Mouse (Mus musculus) spleen, adult 2 months (tissue): ENCODE results near the gene Chl1. TPM values are rescaled to one million over a fixed set of nuclear protein-coding genes. Genes with fewer than 3 reads are reported as not detected.

Experiments used
- DNase-seq, 2 experiments: peaks; one replicate each; pipeline versions ENCODE4 v3.0.0 to v3.0.0-alpha.2; 2012 to 2021; ENCODE audit warnings: low spot score in 2 of 2, low read depth in 1 of 2
- H3K27ac ChIP-seq: fragments of 200-500 bp; 2 replicates; pipeline ENCODE4 v1.5.1; 2012; ENCODE audit warnings: low read length, inconsistent platforms; ENCODE audit not compliant: insufficient read depth
- H3K27me3 ChIP-seq: fragments of 200-500 bp; 2 replicates; pipeline ENCODE4 v1.6.1; 2012; ENCODE audit warnings: mild to moderate bottlenecking, moderate library complexity, low read length, inconsistent platforms; ENCODE audit not compliant: control insufficient read depth, insufficient read depth
- H3K36me3 ChIP-seq: fragments of 200-500 bp; 2 replicates; pipeline ENCODE4 v1.6.1; 2012; ENCODE audit warnings: mild to moderate bottlenecking, low read length, inconsistent platforms; ENCODE audit not compliant: control insufficient read depth, insufficient read depth
- H3K4me1 ChIP-seq: fragments of 200-500 bp; 2 replicates; pipeline ENCODE4 v1.6.1; 2011; ENCODE audit warnings: inconsistent platforms; ENCODE audit not compliant: control insufficient read depth, insufficient read depth, insufficient read length
- H3K4me3 ChIP-seq: fragments of 200-500 bp; 2 replicates; pipeline ENCODE4 v1.5.1; 2011; ENCODE audit warnings: mild to moderate bottlenecking, inconsistent platforms; ENCODE audit not compliant: insufficient read depth, insufficient read length; ENCODE audit errors: extremely low read depth
- CTCF ChIP-seq: fragments of 200-500 bp; IDR thresholded peaks from 2 replicates; pipeline ENCODE4 v1.5.1; 2011; ENCODE audit warnings: mild to moderate bottlenecking, inconsistent platforms; ENCODE audit not compliant: insufficient read depth, insufficient read length, insufficient replicate concordance; ENCODE audit errors: extremely low read depth
- POLR2A ChIP-seq: fragments of 200-500 bp; IDR thresholded peaks from 2 replicates; pipeline ENCODE4 v1.6.1; 2011; ENCODE audit warnings: low read depth, low read length, inconsistent platforms
- WGBS: fragments of 180-500 bp; shearing (Covaris S2); methylation state at CpG from one replicate; pipeline ENCODE4 v1.1.7; 2018; 5-methylcytosine and 5-hydroxymethylcytosine counted together
- polyA plus RNA-seq: library from polyadenylated mRNA; depleted of rRNA; stranded (reverse); fragments of >200 nt; gene quantifications from 2 replicates; pipeline ENCODE4 v1.2.3, GENCODE M21; 2012

Chl1 gene
- polyA plus RNA-seq, 1 experiment = 0.01 TPM

GRCm38 (mm10) chr6:103534027-103534426 is 23.6 kb downstream of the Chl1 start:
- Histone ChIP-seq H3K4me3 (no peak overlapping the region), H3K36me3 (no peaks in the 10 kb centered on the region), H3K27ac (no peak overlapping the region), H3K4me1 (no peaks in the 10 kb centered on the region), H3K27me3 (no peaks in the 10 kb centered on the region; the same call in 1 of the 2 replicates)
- 84% methylated on average over 2 of the region's 2 CpGs for WGBS
- TF ChIP-seq CTCF = no peak
- TF ChIP-seq POLR2A = no peak
- DNase-seq = no peak

- TF ChIP-seq CTCF (no peak), POLR2A (no peak)
- WGBS = 92% methylated on average over 2 of the region's 2 CpGs
- no peak for DNase-seq
- no peaks in the 10 kb centered on the region for H3K36me3 ChIP-seq
- no peaks in the 10 kb centered on the region for H3K27me3 ChIP-seq
- H3K4me1 ChIP-seq = no peaks in the 10 kb centered on the region
- H3K27ac ChIP-seq = no peak overlapping the region
- H3K4me3 ChIP-seq = no peak overlapping the region
These were observed 32.2 kb downstream of the Chl1 start for GRCm38 (mm10) chr6:103542576-103542975.

GRCm38 (mm10) chr6:103543753-103544152 is 33.4 kb downstream of the Chl1 start:
- Histone ChIP-seq H3K27me3 (no peaks in the 10 kb centered on the region), H3K4me1 (no peaks in the 10 kb centered on the region), H3K36me3 (no peaks in the 10 kb centered on the region), H3K27ac (no peak overlapping the region), H3K4me3 (no peak overlapping the region)
- no peak for TF ChIP-seq POLR2A
- DNase-seq = no peak
- 72% methylated on average over 1 of the region's 1 CpGs for WGBS

- H3K36me3 ChIP-seq = no peaks in the 10 kb centered on the region
- no peak overlapping the region for H3K27ac ChIP-seq
- DNase-seq = no peak
- 76% methylated on average over 3 of the region's 3 CpGs for WGBS
- H3K4me1 ChIP-seq = no peaks in the 10 kb centered on the region
- H3K27me3 ChIP-seq = no peaks in the 10 kb centered on the region
- no peak overlapping the region for H3K4me3 ChIP-seq
- TF ChIP-seq CTCF (no peak), POLR2A (no peak)
These were observed 35.9 kb downstream of the Chl1 start for GRCm38 (mm10) chr6:103546314-103546713.

- Histone ChIP-seq H3K36me3 (no peaks in the 10 kb centered on the region), H3K4me1 (no peaks in the 10 kb centered on the region), H3K27ac (no peak overlapping the region), H3K27me3 (no peaks in the 10 kb centered on the region), H3K4me3 (no peak overlapping the region)
- no peak for TF ChIP-seq POLR2A
- TF ChIP-seq CTCF = no peak
- WGBS = 56% methylated on average over 4 of the region's 4 CpGs
- no peak for DNase-seq
These were observed 39.5 kb downstream of the Chl1 start for GRCm38 (mm10) chr6:103549929-103550328.

- DNase-seq = no peak
- Histone ChIP-seq H3K27ac (no peak overlapping the region), H3K4me3 (no peak overlapping the region), H3K27me3 (no peaks in the 10 kb centered on the region), H3K4me1 (no peaks in the 10 kb centered on the region), H3K36me3 (no peaks in the 10 kb centered on the region)
- 79% methylated on average over 5 of the region's 5 CpGs for WGBS
- TF ChIP-seq CTCF (no peak), POLR2A (no peak)
These were observed 47.9 kb downstream of the Chl1 start for GRCm38 (mm10) chr6:103558037-103558893.

- TF ChIP-seq CTCF (no peak), POLR2A (no peak)
- no peaks in the 10 kb centered on the region for H3K36me3 ChIP-seq
- H3K4me1 ChIP-seq = no peaks in the 10 kb centered on the region
- WGBS = 86% methylated on average over 3 of the region's 3 CpGs
- no peaks in the 10 kb centered on the region for H3K27me3 ChIP-seq
- no peak overlapping the region for H3K4me3 ChIP-seq
- no peak for DNase-seq
- H3K27ac ChIP-seq = no peak overlapping the region
These were observed 48.5 kb downstream of the Chl1 start for GRCm38 (mm10) chr6:103558894-103559225.
